Mouse (Mus musculus) lung, postnatal 36 days (tissue): ENCODE results near the gene Cpeb3.
"Not testable (repeated sequence)": the region's sequence is repeated elsewhere in the genome, so short reads cannot be mapped to it uniquely, and the experiment has no call there.

Experiments
- DNase-seq: peaks from one replicate; pipeline ENCODE4 v3.0.0; 2022; ENCODE audit warnings: mixed read lengths

Gene Cpeb3

DNA sequence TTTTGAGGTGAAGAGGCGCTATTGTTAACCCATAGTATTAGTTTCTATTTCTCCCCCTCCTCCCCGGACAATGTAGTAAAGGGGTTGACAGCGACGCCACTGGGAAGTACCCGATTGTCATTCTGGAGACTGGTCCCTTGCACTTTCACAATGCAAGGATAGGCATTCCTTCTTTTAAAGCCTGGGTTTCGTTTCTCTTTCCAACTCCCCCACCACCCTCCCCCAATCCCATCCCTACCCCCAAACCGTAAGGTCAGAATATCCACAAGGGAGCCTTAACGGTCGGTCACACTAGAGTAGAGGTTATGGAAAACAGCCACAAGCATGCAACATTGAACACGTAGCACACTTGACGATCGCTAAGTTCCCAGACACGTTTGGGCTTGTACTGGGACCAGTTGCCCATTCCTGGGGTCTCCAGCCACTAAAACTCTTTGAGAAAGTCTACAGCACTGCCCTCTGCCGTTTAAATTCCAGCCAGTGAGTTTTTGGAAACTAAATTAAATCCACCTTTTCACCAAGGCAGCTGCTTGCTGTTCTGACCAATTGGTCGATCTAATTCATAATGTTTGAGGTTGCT lies at the start of gene Cpeb3:
Cpeb3 (minus strand) TSS at position 426 of the 580 bp plus-strand sequence.
- peak; percentile 58 for DNase-seq

DNA sequence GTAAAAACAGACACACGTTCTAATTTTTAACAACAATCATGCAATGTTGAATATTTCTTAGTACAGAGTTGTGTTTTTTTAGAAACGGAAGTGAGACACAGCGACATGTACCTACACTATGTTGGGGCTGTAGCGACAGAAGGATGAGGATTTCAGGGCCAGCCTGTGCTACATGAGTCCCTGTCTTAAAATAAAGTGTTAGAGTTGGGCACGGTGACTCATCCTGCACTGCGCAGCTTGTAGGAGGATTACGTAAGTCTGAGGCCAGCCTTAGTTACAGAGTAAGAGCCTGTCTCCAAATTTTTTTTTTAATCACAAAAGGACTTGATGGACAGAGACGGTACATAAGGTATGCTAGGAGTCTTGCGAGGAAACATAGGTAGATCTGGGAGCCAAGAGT lies 46.9 kb upstream of the Cpeb3 start:
- DNase-seq: no peak

DNA sequence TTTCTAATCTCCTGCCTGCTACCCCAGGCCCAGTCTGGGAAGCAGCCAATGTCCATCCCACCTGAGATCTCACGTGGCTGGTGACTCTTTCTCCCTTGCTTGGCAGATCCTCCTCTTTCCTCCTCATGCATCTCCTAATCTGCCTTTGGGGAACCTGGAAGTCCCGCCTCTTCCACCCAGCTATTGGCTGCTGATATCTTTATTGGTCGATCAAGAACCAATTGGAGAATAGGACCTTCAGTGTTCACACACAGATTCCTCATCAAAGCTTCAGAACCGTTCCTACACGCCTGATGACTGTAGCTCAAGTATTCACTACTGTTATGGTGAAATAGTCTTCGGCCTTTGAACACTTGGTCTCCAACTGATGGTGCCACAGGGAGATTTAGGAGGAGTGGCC lies 43.7 kb upstream of the Cpeb3 start:
- DNase-seq: peak; percentile 26

GRCm38 (mm10) chr19:37248199-37248598 lies 39.8 kb upstream of the Cpeb3 start:
- DNase-seq: no peak

GRCm38 (mm10) chr19:37246859-37247258 lies 38.5 kb upstream of the Cpeb3 start:
- no peak for DNase-seq

- no peak for DNase-seq
Observed at GRCm38 (mm10) chr19:37242707-37243106, 34.3 kb upstream of the Cpeb3 start.

DNA sequence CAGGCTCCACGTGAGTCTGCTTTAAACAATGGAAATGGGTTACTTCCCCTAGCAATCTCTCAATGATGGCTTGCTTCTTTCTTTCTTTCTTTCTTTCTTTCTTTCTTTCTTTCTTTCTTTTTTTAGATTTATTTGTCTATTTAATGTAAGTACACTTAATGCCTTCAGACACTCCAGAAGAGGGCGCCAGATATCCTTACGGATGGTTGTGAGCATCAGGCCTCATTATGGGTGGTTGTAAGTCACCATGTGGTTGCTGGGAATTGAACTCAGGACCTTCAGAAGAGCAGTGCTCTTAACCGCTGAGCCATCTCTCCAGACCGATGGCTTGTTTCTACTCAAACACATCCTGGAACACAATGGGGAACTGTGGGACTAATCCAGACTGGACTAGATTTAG lies 32.8 kb upstream of the Cpeb3 start:
- DNase-seq: peak; percentile 16

GRCm38 (mm10) chr19:37239096-37239495 lies 30.7 kb upstream of the Cpeb3 start:
- peak; percentile 30 for DNase-seq

- DNase-seq: peak; percentile 18
Observed at GRCm38 (mm10) chr19:37238651-37239050, 30.2 kb upstream of the Cpeb3 start.

DNA sequence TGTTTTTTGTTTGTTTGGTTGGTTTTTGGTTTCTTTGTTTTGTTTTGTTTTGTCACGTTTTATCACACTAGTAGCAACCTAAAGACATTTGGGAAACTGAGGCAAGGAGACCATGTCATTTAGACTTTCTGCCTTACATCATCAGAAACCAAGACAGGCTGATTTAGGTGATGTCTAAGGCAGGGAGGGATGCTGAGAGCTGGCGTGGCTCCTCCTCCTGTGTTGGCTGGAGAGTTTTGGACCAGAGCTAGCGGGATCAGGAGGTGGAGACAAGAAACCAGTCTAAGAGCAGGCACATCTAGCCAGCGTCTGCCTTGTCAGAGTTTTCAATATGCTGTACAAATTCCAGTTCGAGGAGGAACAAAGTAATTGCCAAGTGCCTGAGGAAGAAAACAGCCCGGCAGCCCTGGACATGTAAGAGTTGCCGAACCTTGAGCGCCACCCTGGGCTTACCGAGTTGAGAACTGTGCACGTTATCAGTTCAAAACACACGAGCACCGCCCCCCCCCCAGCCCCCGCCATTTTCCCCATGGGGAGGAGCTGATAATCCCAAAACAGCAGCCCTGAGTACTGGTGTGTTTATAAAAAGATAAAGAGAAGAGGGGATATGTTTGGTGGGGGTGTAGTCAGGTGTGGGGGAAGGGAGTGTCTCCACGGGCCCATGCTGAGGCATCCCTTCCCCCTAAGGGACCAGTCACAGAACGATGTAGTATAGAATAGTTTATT lies 29.5 kb upstream of the Cpeb3 start:
- no peak for DNase-seq

DNA sequence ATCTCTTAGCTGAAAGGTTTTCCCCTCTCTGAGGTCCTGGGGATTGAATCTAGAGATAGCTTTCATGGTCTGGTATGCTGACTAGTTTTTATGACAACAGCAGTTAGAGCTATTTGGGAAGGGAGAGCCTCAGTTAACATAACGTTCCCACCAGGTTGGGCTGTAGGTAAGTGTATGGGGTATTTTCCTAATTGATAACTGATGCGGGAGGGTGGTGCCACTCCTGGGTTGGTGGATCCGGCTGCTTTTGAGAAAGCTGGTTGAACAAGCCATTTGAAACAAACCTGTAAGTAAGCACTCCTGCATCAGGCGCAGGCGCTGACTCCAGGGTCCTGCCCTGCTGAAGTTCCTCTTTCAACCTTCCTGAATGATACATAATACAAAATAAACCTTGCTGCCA lies 28.9 kb upstream of the Cpeb3 start:
- no peak for DNase-seq

GRCm38 (mm10) chr19:37235818-37236217 lies 27.4 kb upstream of the Cpeb3 start:
- peak; percentile 28 for DNase-seq

- no peak for DNase-seq
Observed at GRCm38 (mm10) chr19:37233561-37234539, 25.4 kb upstream of the Cpeb3 start.

DNA sequence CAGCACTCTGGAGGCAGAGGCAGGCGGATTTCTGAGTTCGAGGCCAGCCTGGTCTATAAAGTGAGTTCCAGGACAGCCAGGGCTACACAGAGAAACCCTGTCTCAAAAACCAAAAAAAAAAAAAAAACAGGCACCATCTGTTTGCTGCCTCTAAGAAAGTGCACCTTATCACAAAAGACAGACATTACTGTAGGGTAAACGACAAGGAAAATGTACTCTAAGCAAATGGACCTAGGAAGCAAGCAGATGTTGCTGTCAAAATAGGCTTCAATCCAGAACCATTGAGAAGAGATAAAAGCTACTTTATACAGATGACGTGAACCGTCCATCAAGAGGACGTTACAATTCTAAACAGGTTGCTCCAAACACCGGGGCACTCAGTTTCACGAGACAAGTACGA lies 24.2 kb upstream of the Cpeb3 start:
- not testable (repeated sequence) for DNase-seq

- DNase-seq: no peak
Observed at GRCm38 (mm10) chr19:37225197-37225862, 16.9 kb upstream of the Cpeb3 start.

GRCm38 (mm10) chr19:37214711-37215110 lies 6.3 kb upstream of the Cpeb3 start:
- DNase-seq: peak; percentile 37

DNA sequence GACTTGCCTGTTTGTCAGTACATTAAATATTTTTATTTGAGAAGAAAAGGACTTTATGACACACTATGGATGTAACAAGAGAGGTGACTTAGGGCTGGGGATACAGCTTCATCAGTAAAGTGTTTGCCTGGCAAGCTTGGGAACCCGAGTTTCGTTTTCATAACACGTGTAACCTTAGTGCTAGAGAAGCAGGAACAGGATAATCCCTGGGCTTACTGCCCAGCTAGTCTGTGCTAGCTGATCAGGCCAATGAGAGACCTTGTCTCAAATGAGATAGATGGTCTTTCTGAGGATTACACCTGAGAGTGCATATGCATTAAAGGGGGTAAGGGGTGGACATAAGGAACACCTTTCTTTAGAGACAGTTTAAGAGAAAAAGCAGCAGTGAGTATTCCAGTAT lies 3.0 kb upstream of the Cpeb3 start:
- no peak for DNase-seq

DNA sequence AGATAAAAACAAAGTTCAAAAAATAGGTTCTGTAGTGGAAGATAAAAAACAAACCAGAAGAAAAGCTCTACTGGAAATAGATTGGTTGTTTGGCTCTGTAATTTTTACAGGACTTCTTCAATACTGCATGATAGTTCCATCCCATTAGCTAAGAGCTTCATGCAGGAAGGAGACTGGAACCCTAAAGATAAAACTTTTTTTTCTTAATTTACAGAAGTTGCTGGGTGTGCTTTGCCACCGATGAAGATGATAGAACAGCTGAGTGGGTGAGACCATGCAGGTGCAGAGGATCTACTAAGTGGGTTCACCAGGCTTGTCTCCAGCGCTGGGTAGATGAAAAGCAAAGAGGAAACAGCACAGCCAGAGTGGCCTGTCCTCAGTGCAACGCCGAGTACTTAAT lies 2.1 kb upstream of the Cpeb3 start:
- no peak for DNase-seq

DNA sequence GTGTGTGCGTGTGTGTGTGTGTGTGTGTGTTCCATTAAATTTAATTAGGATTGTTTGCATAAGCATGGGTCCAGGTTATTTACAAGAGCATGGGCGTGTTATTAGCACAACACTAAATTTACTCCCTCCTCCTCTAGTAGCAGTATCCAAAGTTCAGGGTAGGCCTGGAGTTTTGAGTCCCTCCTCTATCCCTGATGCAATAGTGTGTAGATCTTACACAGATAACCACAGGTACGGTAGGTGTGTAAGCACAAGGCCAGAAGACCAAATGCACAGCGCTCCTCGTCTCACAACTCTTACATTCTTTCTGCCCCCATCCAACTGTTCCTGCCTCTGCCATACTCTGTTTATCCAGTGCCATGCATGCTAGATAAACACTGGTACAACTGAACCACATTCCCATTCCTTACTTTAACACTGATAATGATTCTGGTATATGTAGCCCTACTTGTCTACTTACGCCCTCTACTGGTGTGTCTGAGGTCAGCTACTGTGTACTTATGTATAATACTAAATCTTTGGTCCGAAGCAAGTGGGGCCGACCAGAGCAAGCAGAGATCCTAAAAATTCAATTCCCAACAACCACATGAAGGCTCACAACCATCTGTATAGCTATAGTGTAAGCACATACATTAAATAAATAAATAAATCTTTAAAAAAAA lies 1.2 kb upstream of the Cpeb3 start:
- DNase-seq: peak; percentile 21

DNA sequence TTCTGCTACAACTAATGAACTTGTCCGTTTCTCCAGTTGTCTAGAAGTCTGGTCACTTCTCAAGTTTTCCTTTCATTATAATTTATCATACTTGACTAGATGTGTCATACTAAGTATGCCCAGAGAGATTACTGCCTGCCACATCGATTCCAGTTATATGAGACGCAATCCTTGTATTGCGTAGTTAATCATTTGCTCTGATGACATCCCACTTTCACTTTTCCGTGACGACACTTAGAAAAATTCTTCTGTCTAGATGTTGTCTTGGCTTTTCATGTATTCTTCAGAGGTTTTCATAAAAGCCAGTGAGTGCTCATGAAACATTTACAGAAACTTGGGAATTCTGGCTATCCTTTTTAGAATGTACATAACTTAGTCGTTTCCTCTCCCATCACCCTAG lies 585 bp upstream of the Cpeb3 start:
- DNase-seq: no peak

DNA sequence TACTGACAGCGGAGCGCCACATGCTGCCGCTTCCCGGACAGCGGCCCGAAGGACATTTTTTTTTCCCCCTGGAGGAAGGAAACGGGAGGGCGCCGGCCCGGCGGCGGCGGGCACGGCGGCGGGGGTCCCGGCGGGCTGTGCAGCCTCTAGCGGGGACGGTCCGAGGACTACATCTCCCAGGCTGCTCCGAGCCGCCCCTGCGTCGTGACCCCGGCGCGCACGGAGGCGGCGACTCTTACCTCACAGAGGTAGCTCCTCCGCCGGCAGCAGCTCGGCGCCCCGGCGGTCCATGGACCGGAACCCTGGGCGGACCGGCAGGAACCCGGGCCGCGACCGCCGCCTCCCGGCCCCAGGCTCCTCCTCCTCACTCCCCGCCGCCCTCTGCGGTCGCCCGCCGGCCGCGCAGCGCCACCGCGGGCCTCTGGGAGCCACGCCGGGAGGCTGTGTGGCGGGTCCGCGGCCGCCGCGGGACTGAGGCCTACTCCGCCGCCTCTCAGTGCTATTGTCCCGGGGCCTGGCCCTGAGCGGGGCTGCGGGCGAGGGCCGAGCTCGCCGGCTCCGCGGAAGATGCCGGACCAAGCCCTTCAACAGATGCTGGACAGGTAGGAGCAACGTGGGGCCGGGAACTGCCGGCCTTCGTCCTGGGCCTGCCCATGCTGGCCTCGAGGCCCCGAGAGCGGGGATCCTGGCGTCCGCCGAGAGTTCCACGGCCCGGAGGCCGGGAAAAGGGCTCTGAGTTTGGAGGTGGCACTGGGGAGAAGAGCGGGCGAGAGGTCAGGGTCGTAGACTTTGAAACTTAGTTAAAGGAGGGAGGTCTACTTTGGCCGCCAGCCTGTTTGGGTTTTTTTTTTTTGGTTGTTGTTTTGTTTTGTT lies 862 bp downstream of the Cpeb3 start, which contains the start of gene March5:
March5 (plus strand) TSS at position 241 of the 873 bp plus-strand sequence.
- DNase-seq: peak; percentile 93
